Mouse (Mus musculus) cerebellum, adult 2 months (tissue): ENCODE results near the gene Dcpp3. TPM values are rescaled to one million over a fixed set of nuclear protein-coding genes. Genes with fewer than 3 reads are reported as not detected.

Experiments used
- DNase-seq, 2 experiments: peaks; one replicate each; pipeline ENCODE4 v3.0.0; 2021
- H3K27ac ChIP-seq: fragments of 200-500 bp; 2 replicates; pipeline ENCODE4 v1.5.1; 2012; ENCODE audit warnings: low read length, control low read depth, inconsistent platforms; ENCODE audit not compliant: insufficient read depth
- H3K27me3 ChIP-seq: fragments of 200-500 bp; 2 replicates; pipeline ENCODE4 v1.6.1; 2012; ENCODE audit warnings: inconsistent platforms, mild to moderate bottlenecking, low read length, moderate library complexity; ENCODE audit not compliant: control insufficient read depth, insufficient read depth
- H3K4me1 ChIP-seq: fragments of 200-500 bp; 2 replicates; pipeline ENCODE4 v1.6.1; 2011; ENCODE audit warnings: low read length; ENCODE audit not compliant: control insufficient read depth, insufficient read depth
- H3K4me3 ChIP-seq: fragments of 200-500 bp; replicated peaks from 2 replicates; pipeline ENCODE3; 2011; ENCODE audit warnings: mild to moderate bottlenecking, low read depth, low read length, control low read depth; ENCODE audit not compliant: insufficient read depth
- CTCF ChIP-seq: fragments of 200-500 bp; IDR thresholded peaks from 2 replicates; pipeline ENCODE4 v1.5.1; 2011; ENCODE audit warnings: low read depth, mild to moderate bottlenecking, control low read depth, low read length, moderate library complexity, borderline replicate concordance; ENCODE audit not compliant: insufficient read depth
- POLR2A ChIP-seq: fragments of 200-500 bp; IDR thresholded peaks from 2 replicates; pipeline ENCODE4 v1.6.1; 2011; ENCODE audit warnings: low read length, control low read depth, borderline replicate concordance; ENCODE audit not compliant: insufficient read depth
- WGBS: fragments of 180-500 bp; shearing (Covaris S2); methylation state at CpG from one replicate; pipeline ENCODE4 v1.1.7; 2018; 5-methylcytosine and 5-hydroxymethylcytosine counted together
- polyA plus RNA-seq: library from polyadenylated mRNA; depleted of rRNA; stranded (reverse); fragments of >200 nt; gene quantifications from 2 replicates; pipeline ENCODE4 v1.2.3, GENCODE M21; 2012; rRNA removed

Gene Dcpp3
- polyA plus RNA-seq, 1 experiment: not detected

DNA sequence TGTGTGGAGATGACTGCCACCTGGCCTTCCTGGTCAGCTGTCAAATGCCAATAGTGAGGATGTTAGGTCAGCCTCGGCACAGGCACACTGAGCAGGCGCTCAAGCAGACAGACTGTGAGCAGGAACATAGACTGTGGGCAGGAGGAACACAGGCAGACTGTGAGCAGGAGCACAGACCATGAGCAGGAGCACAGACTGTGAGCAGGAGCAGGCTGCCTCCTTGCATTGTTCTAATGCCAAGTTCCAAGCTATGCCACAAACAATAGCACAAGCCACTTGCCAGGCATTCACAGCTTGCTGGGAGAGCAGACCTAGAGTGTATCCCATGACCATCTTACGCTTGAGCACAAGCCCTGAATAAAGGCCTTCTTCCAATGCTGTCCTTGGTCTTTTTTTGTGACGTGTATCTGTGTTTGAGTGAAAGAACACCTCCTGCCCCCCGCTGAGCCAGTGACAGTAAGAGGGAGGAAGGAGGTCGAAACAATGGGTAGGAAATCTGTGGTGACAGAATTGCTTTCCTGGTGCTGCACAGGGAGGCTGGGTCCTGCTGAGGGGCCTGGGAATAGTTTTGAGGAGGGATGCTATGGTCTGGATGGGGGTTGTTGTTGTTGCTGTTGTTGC, 48.7 kb downstream of the Dcpp3 start:
- Histone ChIP-seq H3K4me3 (no peak overlapping the region), H3K4me1 (peaks cover 3% of the 10 kb centered on the region; the same call in 1 of the 2 replicates), H3K27me3 (no peaks in the 10 kb centered on the region), H3K27ac (no peak overlapping the region)
- TF ChIP-seq POLR2A (no peak), CTCF (no peak)
- WGBS: 23% methylated on average over 6 of the region's 6 CpGs
- peak; percentile 36 to 47 for DNase-seq

GRCm38 (mm10) chr17:23966658-23967401, 49.6 kb downstream of the Dcpp3 start:
- H3K4me3 ChIP-seq: no peak overlapping the region
- TF ChIP-seq CTCF (no peak), POLR2A (no peak)
- DNase-seq: no peak
- no peak overlapping the region for H3K27ac ChIP-seq
- no peaks in the 10 kb centered on the region for H3K27me3 ChIP-seq
- 86% methylated on average over 10 of the region's 10 CpGs for WGBS
- H3K4me1 ChIP-seq: peaks cover 3% of the 10 kb centered on the region; the same call in 1 of the 2 replicates

GRCm38 (mm10) chr17:23968780-23969179, 51.5 kb downstream of the Dcpp3 start:
- no peak for DNase-seq
- Histone ChIP-seq H3K4me3 (no peak overlapping the region), H3K27me3 (no peaks in the 10 kb centered on the region), H3K27ac (no peak overlapping the region), H3K4me1 (peaks cover 3% of the 10 kb centered on the region; the same call in 1 of the 2 replicates)
- TF ChIP-seq POLR2A (no peak), CTCF (no peak)
- WGBS: 57% methylated on average over 2 of the region's 2 CpGs

Other genes starting within 250 kb of the Dcpp3 start
- gene Hcfc1r1, start 243.9 kb upstream of the Dcpp3 start, polyA plus RNA-seq: 173 and 179 TPM in 2 replicates
- gene Thoc6, start 243.6 kb upstream of the Dcpp3 start, polyA plus RNA-seq: 16.1 and 17.1 TPM in 2 replicates
- gene Tnfrsf12a, start 240.0 kb upstream of the Dcpp3 start, polyA plus RNA-seq: 29.1 and 31.3 TPM in 2 replicates
- 0.11 and 0.13 TPM in 2 replicates for gene Cldn6, start 238.2 kb upstream of the Dcpp3 start, polyA plus RNA-seq
- gene Cldn9, start 233.4 kb upstream of the Dcpp3 start, polyA plus RNA-seq: 0.52 and 0.79 TPM in 2 replicates
- gene 1520401A03Rik, start 194.7 kb upstream of the Dcpp3 start, polyA plus RNA-seq: 0.64 and 1.1 TPM in 2 replicates
- 10.3 and 10.6 TPM in 2 replicates for gene Pkmyt1, start 191.1 kb upstream of the Dcpp3 start, polyA plus RNA-seq
- 92.0 and 104 TPM in 2 replicates for gene Paqr4, start 176.6 kb upstream of the Dcpp3 start, polyA plus RNA-seq
- gene Kremen2, start 171.6 kb upstream of the Dcpp3 start, polyA plus RNA-seq: 0.57 and 0.84 TPM in 2 replicates
- gene Flywch1, start 145.9 kb upstream of the Dcpp3 start, polyA plus RNA-seq: 341 and 366 TPM in 2 replicates
- 50.5 and 54.8 TPM in 2 replicates for gene Flywch2, start 131.4 kb upstream of the Dcpp3 start, polyA plus RNA-seq
- 711 and 720 TPM in 2 replicates for gene Srrm2, start 126.9 kb upstream of the Dcpp3 start, polyA plus RNA-seq
- gene Elob, start 88.3 kb upstream of the Dcpp3 start, polyA plus RNA-seq: 621 and 628 TPM in 2 replicates
- 0.25 TPM in 1 of 2 replicates, not detected in the other for gene Prss33, start 81.4 kb upstream of the Dcpp3 start, polyA plus RNA-seq
- not detected in 2 replicates for gene Prss32, start 73.6 kb upstream of the Dcpp3 start, polyA plus RNA-seq
- 1.6 and 2.3 TPM in 2 replicates for gene Prss41, start 73.3 kb upstream of the Dcpp3 start, polyA plus RNA-seq
- not detected in 2 replicates for gene Prss21, start 49.4 kb upstream of the Dcpp3 start, polyA plus RNA-seq
- not detected in 2 replicates for gene Dcpp1, start 36.6 kb upstream of the Dcpp3 start, polyA plus RNA-seq
- gene Dcpp2, start 36.6 kb upstream of the Dcpp3 start, polyA plus RNA-seq: not detected in 2 replicates
- not detected in 2 replicates for gene Sbp, start 24.2 kb downstream of the Dcpp3 start, polyA plus RNA-seq
- gene Sbpl, start 37.8 kb downstream of the Dcpp3 start, polyA plus RNA-seq: not detected in 2 replicates
- gene Prss30, start 63.1 kb downstream of the Dcpp3 start, polyA plus RNA-seq: 0.11 and 0.16 TPM in 2 replicates
- not detected in 2 replicates for gene Prss22, start 80.6 kb downstream of the Dcpp3 start, polyA plus RNA-seq
- gene Prss27, start 120.7 kb downstream of the Dcpp3 start, polyA plus RNA-seq: 0.19 TPM in 1 of 2 replicates, not detected in the other
- gene Kctd5, start 156.0 kb downstream of the Dcpp3 start, polyA plus RNA-seq: 32.8 and 35.6 TPM in 2 replicates
- 39.9 and 41.5 TPM in 2 replicates for gene Pdpk1, start 233.5 kb downstream of the Dcpp3 start, polyA plus RNA-seq
- gene Amdhd2, start 246.3 kb downstream of the Dcpp3 start, polyA plus RNA-seq: 37.0 and 40.1 TPM in 2 replicates